Mouse (Mus musculus) heart, postnatal 14 days (tissue): ENCODE measurements around the gene Ell3. TPM values are rescaled to one million over a fixed set of nuclear protein-coding genes. Genes with fewer than 3 reads are reported as not detected.

ENCODE experiments used
- DNase-seq, 2 experiments: peaks; one replicate each; pipeline ENCODE4 v3.0.0; 2021 to 2022
- intact Hi-C: fragments of 180-260 bp; cut with DNase I; formaldehyde crosslinking; loops from one replicate; pipeline ENCODE4 v1.15.1; 2025
- total RNA-seq, 2 experiments: library from RNA; stranded (reverse); gene quantifications; 2 replicates each; pipeline ENCODE4 v1.2.3; 2021

The Ell3 gene
- total RNA-seq, 2 experiments from 2014 or later, result not detected

DNA sequence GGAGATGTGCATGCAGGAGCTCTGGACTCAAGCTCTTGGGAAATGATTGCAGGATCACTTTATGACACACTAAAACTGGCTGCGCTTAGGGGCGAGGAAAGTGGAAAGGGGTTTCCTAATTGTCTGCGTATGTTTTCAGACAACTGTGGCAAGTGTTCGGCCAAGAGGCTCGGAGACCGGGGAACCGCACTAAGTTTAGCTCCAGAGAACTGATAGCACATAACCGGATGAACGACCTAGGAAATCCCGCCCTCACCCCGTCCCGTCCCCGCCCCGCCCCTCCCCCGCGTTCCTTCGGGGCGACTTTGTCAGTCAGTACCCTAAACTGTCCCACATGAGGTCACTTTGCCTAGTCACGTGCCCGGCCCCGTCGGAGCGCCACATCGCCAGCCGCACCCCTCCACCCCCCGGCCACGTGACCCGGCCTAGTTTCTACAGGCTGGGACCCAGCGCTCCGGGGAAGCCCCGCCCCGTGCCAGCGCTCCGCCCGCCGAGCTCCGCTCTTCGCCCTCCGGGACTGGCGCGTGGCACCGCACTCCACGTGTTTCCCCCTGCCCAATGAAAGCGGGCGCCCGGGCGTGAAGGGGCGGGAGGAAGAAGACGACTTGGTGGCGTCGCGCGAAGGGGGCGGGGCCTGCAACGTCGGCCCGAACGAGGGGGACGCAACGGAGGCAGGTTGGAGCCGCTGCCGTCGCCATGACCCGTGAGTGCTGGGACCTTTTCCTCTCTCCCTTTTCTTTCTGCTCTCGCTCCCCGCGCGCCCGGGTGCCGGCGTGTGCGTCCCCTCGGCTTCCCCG, 4.9 kb upstream of the Ell3 start, which contains the start of gene Serf2:
Gene Serf2 (plus strand): TSS at position 457 of the 797 bp plus-strand sequence.
- intact Hi-C loops, result loop anchor here (1.0 to 5.0 kb wide), 2 partner anchors 25 to 37 kb away; partner anchors contain the start of genes Catsper2, Mfap1b and Pdia3
- peak; percentile 100 for DNase-seq

DNA sequence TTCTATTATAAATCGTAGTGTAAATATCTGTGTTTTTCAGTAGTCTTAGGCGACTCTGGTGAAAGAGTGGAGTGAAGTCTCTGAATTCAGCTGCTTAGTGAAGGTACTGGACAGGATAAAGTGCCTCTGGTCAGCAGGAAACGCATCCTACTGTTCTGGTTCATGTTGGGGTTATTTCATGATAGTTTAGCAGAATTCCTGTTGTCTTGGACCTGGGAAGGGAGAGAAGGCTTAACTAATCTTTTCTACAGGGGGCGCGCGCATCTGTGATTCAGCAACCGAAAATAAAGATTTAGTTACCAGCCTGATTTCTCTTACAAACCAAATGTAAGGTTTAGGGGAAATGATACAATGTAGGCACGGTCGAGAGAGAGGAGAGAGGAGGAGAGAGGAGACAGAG, 4.1 kb upstream of the Ell3 start:
- peak; percentile 37 to 56 for DNase-seq

DNA sequence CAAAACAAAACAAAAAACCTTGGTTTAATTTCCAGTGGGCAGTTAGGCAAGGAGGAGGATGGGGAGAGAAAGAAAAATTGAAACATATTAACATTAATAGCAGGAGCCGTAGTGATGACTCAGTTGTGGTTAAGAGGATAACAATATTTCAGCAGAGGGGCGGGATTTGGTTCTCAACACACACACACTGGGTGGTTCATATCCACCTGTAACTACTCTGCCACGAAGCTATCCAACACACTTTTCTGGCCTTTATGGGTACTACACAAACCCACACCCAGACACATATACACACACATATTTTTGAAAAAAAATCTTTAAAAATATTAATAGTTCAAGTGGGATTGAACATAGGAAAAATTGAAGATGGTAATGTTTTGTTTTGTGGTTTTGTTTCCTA, 2.9 kb upstream of the Ell3 start:
- no peak for DNase-seq
- intact Hi-C loops, result loop anchor here (5.0 kb wide), 1 partner anchor 35 kb away; the partner anchor contains the start of genes Catsper2 and Pdia3

More for the DNA sequence above, 4.1 kb upstream of the Ell3 start:
- intact Hi-C loops, result loop anchor here (1.0 to 5.0 kb wide), 2 partner anchors 26 to 36 kb away; partner anchors contain the start of genes Catsper2, Mfap1b and Pdia3

DNA sequence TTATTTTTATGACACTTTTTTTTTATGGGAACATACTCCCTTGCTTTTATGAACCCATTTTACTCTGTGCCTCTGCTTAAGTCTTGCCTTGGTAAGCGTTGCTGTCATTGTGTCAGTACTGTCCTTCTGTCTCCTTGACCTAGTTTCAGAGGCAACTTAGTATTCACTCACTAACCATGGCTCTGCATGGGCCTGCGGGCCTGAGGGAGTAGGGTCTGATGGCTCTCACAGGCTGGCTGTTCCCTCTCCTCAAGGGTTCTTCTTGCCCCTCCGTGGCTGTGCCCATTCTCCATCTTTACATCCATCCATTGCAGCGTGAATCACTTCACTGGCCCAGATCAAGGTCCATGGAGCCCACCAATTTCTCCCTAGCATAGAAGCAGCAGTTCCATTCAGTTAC, 2.4 kb upstream of the Ell3 start:
- intact Hi-C loops, result loop anchor here (5.0 kb wide), 1 partner anchor 34 kb away; the partner anchor contains the start of genes Catsper2 and Pdia3
- DNase-seq, result no peak

DNA sequence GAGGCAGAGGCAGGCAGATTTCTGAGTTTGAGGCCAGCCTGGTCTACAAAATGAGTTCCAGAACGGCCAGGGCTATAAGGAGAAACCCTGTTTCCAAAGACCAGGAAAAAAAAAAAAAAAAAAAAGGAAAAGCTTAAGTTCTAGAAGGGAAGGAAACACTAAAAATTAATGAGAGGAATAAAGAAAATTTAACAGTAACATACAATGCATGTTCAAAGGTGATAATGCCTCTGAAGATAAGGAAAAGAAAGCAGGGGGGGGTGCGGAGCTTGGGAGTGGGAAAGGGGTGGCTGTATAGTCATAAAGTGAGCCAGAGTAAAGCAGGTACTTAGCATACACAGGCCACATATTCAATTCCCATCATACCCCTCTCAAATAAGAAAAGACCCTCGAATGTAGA, 1.0 kb upstream of the Ell3 start:
- intact Hi-C loops, result loop anchor here (5.0 kb wide), 1 partner anchor 33 kb away; the partner anchor contains the start of genes Catsper2 and Pdia3
- no peak for DNase-seq

DNA sequence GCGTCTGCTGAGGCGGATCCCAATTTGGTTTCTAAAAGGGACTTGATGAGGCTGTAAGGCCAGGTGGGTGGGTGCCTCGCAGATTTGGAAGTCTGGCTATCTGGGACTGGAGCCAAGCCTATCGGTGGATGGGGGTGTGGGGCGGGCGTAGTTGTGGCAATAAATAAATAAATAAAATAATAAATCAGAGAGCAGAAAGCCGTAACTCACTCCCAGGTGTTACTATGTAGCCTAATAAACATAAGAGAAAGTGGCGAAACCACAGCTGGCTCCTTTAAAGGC, 1.1 kb downstream of the Ell3 start:
- intact Hi-C loops, result no loop called here
- DNase-seq, result no peak

DNA sequence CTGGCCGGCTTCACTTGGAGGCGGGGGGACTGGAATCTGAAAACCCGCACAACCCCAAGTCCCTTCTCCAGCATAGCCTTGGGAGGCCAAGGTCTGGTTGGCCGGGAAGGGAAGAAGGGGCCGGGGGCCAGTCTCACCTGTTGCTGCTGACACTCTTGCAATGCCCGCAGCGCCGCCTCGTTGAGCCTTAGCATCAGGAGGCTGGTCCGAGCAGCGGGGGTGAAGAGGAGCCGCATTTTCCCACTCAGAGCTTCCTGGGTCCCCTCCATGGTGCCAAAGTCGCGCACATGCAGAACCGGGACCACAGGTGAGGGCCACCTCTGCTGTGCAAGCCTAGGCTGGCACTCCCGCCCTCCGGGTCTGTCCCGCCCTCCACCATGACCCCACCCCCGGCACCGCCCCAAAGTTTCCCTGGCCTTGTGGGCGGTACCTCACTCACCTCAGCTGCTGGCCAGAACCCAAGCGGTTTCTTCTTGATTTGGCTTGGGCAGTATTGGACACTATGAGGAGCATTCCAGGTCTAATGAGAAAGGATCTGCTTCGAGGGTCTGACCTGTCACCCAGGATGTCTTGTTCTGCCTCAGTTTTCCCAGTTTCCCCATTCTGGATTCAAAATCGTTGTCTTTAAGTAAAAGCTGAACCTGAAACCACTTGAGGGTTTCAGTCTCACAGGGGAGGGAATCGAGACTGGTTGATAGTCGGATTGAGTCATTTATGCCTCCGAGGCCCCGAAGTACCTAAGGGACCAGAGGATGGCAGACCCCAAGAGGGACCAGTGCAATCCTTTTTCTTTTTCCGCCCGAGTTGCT, 1.6 kb downstream of the Ell3 start:
- peak; percentile 69 to 72 for DNase-seq
- intact Hi-C loops, result no loop called here

DNA sequence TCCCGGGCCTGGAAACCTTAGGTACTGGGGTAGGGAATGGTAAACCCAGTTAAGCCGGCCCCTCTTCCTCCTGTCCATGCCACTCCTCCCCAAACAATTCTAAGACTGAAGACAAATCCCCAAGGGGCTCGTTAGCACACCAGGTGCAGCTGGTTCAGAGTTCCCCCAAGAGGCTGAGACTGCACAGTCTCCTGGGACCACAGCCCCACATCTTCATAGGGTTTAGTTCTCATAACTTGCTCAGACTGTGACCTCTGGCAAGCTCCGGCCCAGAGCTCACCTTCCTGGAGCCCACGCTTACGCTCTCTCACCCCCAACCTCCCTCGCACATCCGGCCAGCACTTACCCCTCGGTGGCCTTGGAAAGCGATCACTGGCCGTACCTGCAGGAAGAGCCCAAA, 2.3 kb downstream of the Ell3 start:
- no peak for DNase-seq
- intact Hi-C loops, result no loop called here

DNA sequence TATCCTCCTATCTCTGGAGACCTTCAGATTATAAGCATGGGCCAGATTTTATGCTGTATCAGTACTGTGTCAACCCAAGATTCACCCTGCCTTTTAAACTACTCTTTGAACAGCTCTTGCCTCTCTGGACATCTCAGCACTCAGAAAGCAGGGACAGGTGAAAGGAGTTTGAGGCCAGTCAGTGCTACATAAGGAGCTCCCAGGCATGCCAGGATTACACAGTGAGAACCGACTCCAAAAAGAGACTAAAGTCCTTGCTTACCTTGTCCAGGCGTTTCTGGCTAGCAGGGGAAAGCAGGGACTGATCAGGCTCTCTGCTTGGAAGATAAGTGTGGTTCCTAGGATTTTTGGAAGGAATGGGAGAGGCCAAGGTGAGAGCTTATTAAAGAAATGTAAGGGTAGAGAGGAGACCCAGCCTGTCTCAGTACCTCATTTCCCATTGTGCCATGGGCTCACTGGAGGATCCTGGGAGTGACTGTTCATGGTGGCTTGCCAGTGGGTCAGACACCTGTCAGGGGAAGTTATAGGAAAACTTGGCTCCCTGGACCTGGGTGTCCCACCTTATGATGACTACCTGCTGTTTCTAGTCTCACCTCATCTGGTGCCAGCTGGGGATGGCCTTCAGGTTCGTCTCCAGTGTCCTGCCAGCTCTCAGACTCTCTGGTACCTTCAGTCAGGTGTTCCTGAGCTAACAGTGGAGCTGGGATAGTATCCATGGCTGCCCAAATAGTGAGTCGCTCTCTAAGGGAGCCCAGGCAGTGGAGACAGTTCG, 3.1 kb downstream of the Ell3 start:
- intact Hi-C loops, result no loop called here
- no peak for DNase-seq

DNA sequence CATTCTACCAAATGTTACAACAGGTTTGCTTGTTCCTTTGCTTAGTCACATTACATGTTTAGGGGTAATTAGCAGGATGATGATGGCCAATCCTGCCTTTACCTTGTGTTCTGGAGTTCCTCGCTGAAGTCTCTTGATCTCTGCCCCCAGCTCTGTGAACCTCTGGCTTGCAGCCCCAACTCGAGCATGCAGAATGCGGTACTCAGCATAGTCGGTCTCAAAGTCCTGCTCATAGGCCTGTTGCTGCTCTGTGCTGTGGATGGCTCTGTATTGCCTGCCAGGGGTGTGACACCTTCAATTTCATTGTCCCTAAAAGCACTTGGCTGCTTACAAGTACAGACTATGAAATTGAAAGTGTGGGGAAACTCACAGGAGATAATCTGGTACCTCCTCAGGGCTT, 4.3 kb downstream of the Ell3 start:
- intact Hi-C loops, result no loop called here
- DNase-seq, result no peak

DNA sequence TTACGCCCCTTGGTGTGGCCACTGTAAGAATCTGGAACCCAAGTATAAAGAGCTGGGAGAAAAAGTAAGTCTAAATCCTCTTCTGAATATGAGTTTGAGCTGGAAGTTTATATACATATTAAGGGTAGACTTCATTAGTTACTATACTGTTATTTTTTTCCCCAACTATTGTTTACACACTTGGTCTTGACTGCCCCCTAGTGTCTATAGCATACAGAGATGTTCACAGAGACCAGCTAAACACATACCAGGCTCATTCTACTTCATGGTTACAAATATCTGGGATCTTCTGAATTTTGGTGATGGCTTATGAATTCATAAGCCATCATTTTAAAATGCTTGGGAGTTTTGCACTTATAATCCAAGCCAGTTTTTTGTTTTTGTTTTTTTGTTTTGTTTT, 9.2 kb downstream of the Ell3 start:
- no peak for DNase-seq
- intact Hi-C loops, result loop anchor here (2.0 kb wide), 1 partner anchor 26 kb away; no protein-coding TSS in a partner anchor

DNA sequence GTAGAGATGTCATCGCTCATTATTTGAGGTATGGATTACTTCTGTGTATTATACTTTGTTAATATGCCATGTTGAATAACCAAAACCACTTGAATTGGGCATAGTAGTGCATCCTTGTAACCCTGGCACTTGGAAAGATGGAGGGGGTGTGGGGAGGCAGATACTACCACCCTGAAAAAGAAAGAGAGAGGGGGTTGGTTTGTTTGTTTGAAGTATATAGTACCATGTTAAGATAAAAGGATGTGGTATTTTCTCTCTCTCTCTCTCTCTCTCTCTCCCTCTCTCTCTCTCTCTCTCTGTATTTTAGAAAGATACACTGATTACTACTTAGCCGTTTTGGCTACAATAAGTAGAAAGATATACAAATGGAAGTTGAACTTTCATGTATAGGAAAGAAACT, 18.2 kb downstream of the Ell3 start:
- intact Hi-C loops, result no loop called here
- DNase-seq, result no peak

DNA sequence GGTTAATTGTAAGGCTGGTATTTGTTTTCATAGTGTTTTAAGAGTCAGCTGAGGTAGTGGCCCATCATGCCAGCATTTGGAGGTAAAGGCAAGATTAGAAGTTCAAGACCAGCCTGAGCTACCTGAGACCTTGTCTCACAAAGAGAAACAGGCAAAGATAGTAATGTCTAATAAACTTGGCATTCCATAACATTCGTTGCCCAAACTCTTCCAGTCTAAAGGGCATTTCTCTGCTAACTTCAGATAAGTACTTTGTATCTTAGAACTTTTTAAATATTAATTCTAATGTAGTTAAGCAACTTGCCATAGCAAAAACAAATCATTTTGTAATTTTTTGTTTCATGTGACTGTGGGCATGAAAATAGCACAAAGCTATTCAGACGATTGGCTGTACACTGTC, 20.9 kb downstream of the Ell3 start:
- intact Hi-C loops, result no loop called here
- DNase-seq, result no peak

DNA sequence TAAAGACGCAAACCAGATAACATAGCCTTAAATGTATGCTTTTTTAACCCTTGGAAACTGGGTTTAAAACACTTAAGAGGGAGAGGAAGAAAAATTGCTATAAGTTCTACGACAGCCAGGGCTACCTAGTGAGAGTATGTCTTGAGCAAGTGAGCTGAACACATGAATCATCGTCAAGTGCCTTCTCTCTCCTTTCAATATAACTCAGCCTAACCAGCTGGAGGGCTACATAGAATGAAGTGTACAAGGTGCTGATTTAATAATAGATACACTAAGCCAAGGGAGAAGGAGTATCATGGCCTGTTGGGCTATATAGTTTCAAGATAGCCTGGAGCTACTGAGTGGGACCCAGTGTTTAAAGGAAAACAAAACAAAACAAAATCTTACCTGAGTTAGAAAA, 25.6 kb downstream of the Ell3 start:
- intact Hi-C loops, result loop anchor here (10.0 kb wide), 1 partner anchor 1324 kb away; no protein-coding TSS in a partner anchor

DNA sequence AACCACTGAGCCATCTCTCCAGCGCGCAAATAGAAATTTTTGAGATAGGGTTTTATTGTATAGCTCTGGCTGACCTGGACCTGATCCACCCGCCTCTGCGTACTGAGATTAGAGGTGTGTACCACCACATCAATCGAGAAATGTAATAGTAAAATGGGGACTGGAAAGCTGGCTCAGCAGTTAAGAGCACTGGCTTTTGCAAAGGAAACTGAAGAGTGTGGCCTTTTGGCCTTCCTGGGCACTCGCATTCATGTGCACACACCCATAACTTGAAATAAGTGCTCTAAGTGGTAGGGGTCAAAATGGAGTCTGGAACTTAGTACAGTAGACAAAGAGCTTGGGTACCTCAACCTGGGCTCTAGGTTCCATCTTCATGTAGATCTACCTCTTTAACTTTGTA, 27.7 kb downstream of the Ell3 start:
- DNase-seq, result no peak
- intact Hi-C loops, result loop anchor here (10.0 kb wide), 1 partner anchor 1322 kb away; no protein-coding TSS in a partner anchor

More for the DNA sequence above, 25.6 kb downstream of the Ell3 start:
- no peak for DNase-seq

DNA sequence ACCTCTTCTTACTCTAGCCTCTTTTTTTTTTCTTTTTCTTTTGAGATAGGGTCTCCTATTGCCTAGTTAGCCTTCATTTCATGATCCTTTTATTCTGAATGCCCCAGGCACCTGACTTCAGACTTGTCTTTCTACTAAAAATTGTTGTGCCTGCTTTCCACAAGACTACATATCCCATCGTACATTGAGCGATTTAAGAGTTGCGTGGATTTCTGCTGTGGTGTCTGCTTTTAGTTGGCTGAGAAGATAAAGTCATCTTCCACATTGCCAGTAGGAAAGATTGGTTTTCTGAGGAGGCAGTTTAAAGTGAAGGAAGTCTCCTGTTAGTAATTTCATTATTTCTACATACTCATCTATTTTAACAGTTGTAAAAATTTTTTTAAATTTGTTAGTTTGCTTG, 28.5 kb downstream of the Ell3 start:
- no peak for DNase-seq
- intact Hi-C loops, result loop anchor here (10.0 kb wide), 1 partner anchor 1321 kb away; no protein-coding TSS in a partner anchor

DNA sequence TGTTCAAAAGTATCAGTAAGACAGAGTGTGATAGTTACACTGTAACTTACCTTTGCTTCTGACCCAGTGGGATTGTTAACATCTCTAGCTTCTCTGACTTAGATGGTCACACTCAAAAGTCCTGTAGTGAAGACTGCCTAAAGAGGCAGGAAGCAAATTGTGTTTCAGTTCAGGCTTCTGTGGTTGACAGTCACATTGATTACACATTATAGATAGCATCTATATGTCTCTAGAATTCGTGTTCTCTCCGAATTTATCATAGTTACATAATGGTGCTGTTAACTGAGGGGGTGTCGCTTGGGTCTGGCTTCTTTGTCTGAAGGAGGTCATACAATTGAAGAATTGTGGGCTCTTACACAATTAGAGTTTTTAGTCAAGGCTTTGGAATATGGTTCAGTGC, 29.0 kb downstream of the Ell3 start:
- intact Hi-C loops, result loop anchor here (10.0 kb wide), 1 partner anchor 1320 kb away; no protein-coding TSS in a partner anchor
- no peak for DNase-seq

DNA sequence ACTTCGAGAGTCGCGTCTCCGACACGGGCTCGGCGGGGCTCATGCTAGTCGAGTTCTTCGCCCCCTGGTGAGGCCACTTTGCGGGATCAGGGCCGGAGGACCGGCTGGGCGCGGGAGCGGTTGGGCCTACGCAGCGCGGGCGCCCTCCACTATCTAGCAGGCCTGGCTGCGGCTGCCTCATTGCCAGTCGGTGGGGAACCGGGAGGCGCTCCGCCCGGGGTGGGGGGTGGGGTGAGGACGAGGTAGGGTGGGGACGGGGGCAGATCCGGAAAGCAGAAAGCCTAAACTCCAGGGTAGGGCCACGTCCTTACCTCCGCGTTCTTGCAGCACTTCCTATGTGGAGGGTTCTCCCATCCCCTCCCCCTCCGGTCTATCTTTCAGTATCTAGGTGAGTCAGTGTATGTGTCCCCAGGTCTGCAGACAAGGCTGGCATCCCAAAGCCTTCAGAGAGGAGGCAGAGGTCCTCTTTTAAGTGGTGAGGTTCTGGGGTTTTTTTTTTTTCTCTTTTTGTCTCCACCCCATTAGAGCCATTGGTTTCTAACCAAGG, 29.9 kb downstream of the Ell3 start:
- intact Hi-C loops, result loop anchor here (5.0 to 10.0 kb wide), 2 partner anchors 33 to 1319 kb away; partner anchors contain the start of gene Serf2
- DNase-seq, result no peak

DNA sequence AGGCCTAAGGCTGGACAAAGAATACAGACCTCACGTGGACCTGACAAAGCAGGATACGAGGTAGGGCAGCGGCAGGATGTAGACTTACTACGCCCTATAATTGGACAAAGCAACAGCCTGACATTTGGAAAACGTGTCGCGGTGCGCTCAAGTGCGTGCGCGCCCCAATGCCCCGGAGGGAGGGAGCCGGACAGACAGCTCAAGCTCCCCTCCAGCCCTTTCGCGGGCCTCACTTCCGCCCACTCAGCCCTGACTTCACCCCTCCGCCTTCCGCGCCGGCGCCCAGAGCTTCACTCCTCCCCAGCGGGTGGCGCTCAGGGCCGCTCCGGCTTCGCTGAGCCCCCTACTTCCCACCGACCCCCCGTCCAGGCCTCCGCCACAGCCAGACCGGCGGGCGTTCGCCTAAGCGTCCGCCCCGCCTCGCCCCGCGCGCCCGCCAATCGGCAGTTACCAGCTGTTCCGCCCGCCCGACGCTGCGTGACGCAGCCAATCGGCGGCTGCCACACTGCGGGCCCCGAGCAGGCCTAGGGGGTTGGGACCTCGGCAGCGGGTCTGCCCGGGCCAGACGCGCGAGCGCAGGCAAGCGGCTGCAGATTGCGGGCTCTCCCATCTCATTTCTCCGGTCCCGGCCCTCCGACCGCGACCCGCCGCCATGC, 30.6 kb downstream of the Ell3 start, which contains the start of the genes Pdia3 and Catsper2:
Gene Pdia3 (plus strand): TSS at position 389 of the 656 bp plus-strand sequence.
Gene Catsper2 (minus strand): TSS at position 406 of the 656 bp plus-strand sequence.
- intact Hi-C loops, result loop anchor here (5.0 to 10.0 kb wide), 2 partner anchors 34 to 1319 kb away; partner anchors contain the start of gene Serf2
- DNase-seq, result peak; percentile 97 to 98
